Mouse (Mus musculus) CH12.LX (cell line): Measurements from ENCODE around the gene Trp73. TPM values are rescaled to one million over a fixed set of nuclear protein-coding genes. Genes with fewer than 3 reads are reported as not detected.

Source experiments
- DNase-seq: peaks from one replicate; pipeline ENCODE4 v3.0.0-alpha.2; 2013; ENCODE audit errors: extremely low read depth
- H3K27ac ChIP-seq: 2 replicates; pipeline ENCODE4 v1.5.1; 2012; ENCODE audit warnings: low read depth, mild to moderate bottlenecking, control low read depth, moderate library complexity; ENCODE audit not compliant: insufficient read depth
- H3K27me3 ChIP-seq: replicated peaks from 2 replicates; pipeline ENCODE3; 2012; ENCODE audit warnings: inconsistent platforms
- H3K36me3 ChIP-seq, 2 experiments: replicated peaks in 1 of 2; 2 replicates each; pipeline versions ENCODE3 to v1.6.1; 2012; ENCODE audit warnings: inconsistent platforms in 1 of 2, low read length in 1 of 2, mild to moderate bottlenecking in 1 of 2, mixed read lengths in 1 of 2, moderate library complexity in 1 of 2; ENCODE audit not compliant: control insufficient read depth in 1 of 2, insufficient read depth in 1 of 2
- H3K4me1 ChIP-seq, 2 experiments: 2 replicates each; pipeline ENCODE4 v1.6.1; 2012; ENCODE audit warnings: inconsistent platforms in 1 of 2, moderate library complexity in 1 of 2; ENCODE audit not compliant: insufficient read depth in 2 of 2, control insufficient read depth in 1 of 2
- H3K4me2 ChIP-seq: 2 replicates; pipeline ENCODE4 v1.6.1; 2012; ENCODE audit warnings: low read depth, mild to moderate bottlenecking, control low read depth; ENCODE audit not compliant: poor library complexity, insufficient read depth, severe bottlenecking
- H3K4me3 ChIP-seq, 3 experiments: fragments of 150-350 bp in 1 of 3; sonication (generic) in 1 of 3; replicated peaks in 1 of 3; 2 replicates each; pipeline versions ENCODE3 to v1.5.1; 2011 to 2012; ENCODE audit warnings: low read depth in 2 of 3, low read length in 2 of 3, mild to moderate bottlenecking in 2 of 3, moderate library complexity in 2 of 3, control low read depth in 1 of 3, improper control_type of control experiment in 1 of 3, inconsistent platforms in 1 of 3, mixed read lengths in 1 of 3; ENCODE audit not compliant: poor library complexity in 1 of 3
- H3K79me2 ChIP-seq: replicated peaks from 2 replicates; pipeline ENCODE4 v1.6.1; 2012; ENCODE audit warnings: mild to moderate bottlenecking, moderate library complexity; ENCODE audit not compliant: control insufficient read depth, poor library complexity, insufficient read depth, severe bottlenecking; ENCODE audit errors: extremely low read depth
- H3K9ac ChIP-seq: 2 replicates; pipeline ENCODE4 v1.6.1; 2012; ENCODE audit warnings: low read depth, mild to moderate bottlenecking, control low read depth, moderate library complexity; ENCODE audit not compliant: insufficient read depth
- H3K9me3 ChIP-seq: replicated peaks from 2 replicates; pipeline ENCODE3; 2012; ENCODE audit warnings: low read length, inconsistent platforms, mixed read lengths
- BHLHE40 ChIP-seq: IDR thresholded peaks from 2 replicates; pipeline ENCODE4 v1.6.1; 2011; ENCODE audit warnings: mild to moderate bottlenecking, low read depth, low read length, improper control_type of control experiment
- CHD2 ChIP-seq: IDR thresholded peaks from 2 replicates; pipeline ENCODE4 v1.6.1; 2011; ENCODE audit warnings: low read length, improper control_type of control experiment
- CTCF ChIP-seq, 2 experiments: IDR thresholded peaks in 1 of 2; conservative IDR thresholded peaks in 1 of 2; 2 replicates each; pipeline ENCODE4 v1.5.1; 2011 to 2012; ENCODE audit warnings: low read depth in 2 of 2, low read length in 2 of 2, improper control_type of control experiment in 1 of 2, inconsistent platforms in 1 of 2, mild to moderate bottlenecking in 1 of 2, moderate library complexity in 1 of 2
- E2F4 ChIP-seq: IDR thresholded peaks from 2 replicates; pipeline ENCODE4 v1.6.1; 2011; ENCODE audit warnings: low read depth, low read length, improper control_type of control experiment; ENCODE audit not compliant: insufficient replicate concordance
- EP300 ChIP-seq: IDR thresholded peaks from 2 replicates; pipeline ENCODE4 v1.6.1; 2011; ENCODE audit warnings: low read length, improper control_type of control experiment
- ETS1 ChIP-seq: conservative IDR thresholded peaks from 2 replicates; pipeline ENCODE4 v1.6.1; 2012; ENCODE audit warnings: low read depth, mild to moderate bottlenecking, inconsistent platforms, low read length, improper control_type of control experiment, moderate library complexity
- GABPA ChIP-seq: IDR thresholded peaks from 2 replicates; pipeline ENCODE4 v1.6.1; 2012; ENCODE audit warnings: low read depth, low read length, improper control_type of control experiment, inconsistent platforms; ENCODE audit not compliant: insufficient replicate concordance
- HCFC1 ChIP-seq: IDR thresholded peaks from 2 replicates; pipeline ENCODE4 v1.6.1; 2012; ENCODE audit warnings: low read depth, mild to moderate bottlenecking, inconsistent platforms, low read length, improper control_type of control experiment
- IRF4 ChIP-seq: IDR thresholded peaks from 2 replicates; pipeline ENCODE4 v1.6.1; 2014; ENCODE audit warnings: low read depth, mild to moderate bottlenecking, inconsistent platforms, low read length, improper control_type of control experiment
- KAT2A ChIP-seq: IDR thresholded peaks from 2 replicates; pipeline ENCODE4 v1.6.1; 2012; ENCODE audit warnings: low read length, improper control_type of control experiment, inconsistent platforms; ENCODE audit not compliant: insufficient replicate concordance
- MAFK ChIP-seq: IDR thresholded peaks from 2 replicates; pipeline ENCODE4 v1.6.1; 2011; ENCODE audit warnings: low read length, improper control_type of control experiment; ENCODE audit not compliant: insufficient replicate concordance
- NELFE ChIP-seq: IDR thresholded peaks from 2 replicates; pipeline ENCODE4 v1.6.1; 2011; ENCODE audit warnings: low read depth, low read length, improper control_type of control experiment
- PAX5 ChIP-seq: IDR thresholded peaks from 2 replicates; pipeline ENCODE4 v1.6.1; 2012; ENCODE audit warnings: low read length, inconsistent platforms, mixed read lengths
- POLR2AphosphoS2 ChIP-seq: IDR thresholded peaks from 2 replicates; pipeline ENCODE4 v1.6.1; 2011; ENCODE audit warnings: low read depth, low read length, improper control_type of control experiment
- SMC3 ChIP-seq: IDR thresholded peaks from 2 replicates; pipeline ENCODE4 v1.6.1; 2011; ENCODE audit warnings: low read depth, low read length, improper control_type of control experiment
- TBP ChIP-seq: conservative IDR thresholded peaks from 2 replicates; pipeline ENCODE4 v1.6.1; 2011; ENCODE audit warnings: low read depth, low read length, improper control_type of control experiment
- TCF12 ChIP-seq: IDR thresholded peaks from 2 replicates; pipeline ENCODE4 v1.6.1; 2014; ENCODE audit warnings: low read depth, mild to moderate bottlenecking, inconsistent platforms, low read length, improper control_type of control experiment
- UBTF ChIP-seq: IDR thresholded peaks from 2 replicates; pipeline ENCODE4 v1.6.1; 2012; ENCODE audit warnings: low read depth, mild to moderate bottlenecking, inconsistent platforms, low read length, improper control_type of control experiment, moderate library complexity
- USF2 ChIP-seq: conservative IDR thresholded peaks from 2 replicates; pipeline ENCODE4 v1.6.1; 2011; ENCODE audit warnings: low read depth, low read length, improper control_type of control experiment
- ZKSCAN1 ChIP-seq: IDR thresholded peaks from 2 replicates; pipeline ENCODE4 v1.6.1; 2012; ENCODE audit warnings: low read depth, inconsistent platforms, low read length, improper control_type of control experiment, borderline replicate concordance
- ZMIZ1 ChIP-seq: IDR thresholded peaks from 2 replicates; pipeline ENCODE4 v1.6.1; 2012; ENCODE audit warnings: low read depth, mild to moderate bottlenecking, inconsistent platforms, low read length, improper control_type of control experiment
- ZNF384 ChIP-seq: IDR thresholded peaks from 2 replicates; pipeline ENCODE4 v1.6.1; 2012; ENCODE audit warnings: low read depth, low read length, improper control_type of control experiment, inconsistent platforms
- dilution Hi-C: fragments of 300-500 bp; cut with MboI; formaldehyde crosslinking; loops from 2 replicates; pipeline ENCODE4 v1.14.3; 2020; ENCODE audit warnings: low sequenced_read_pairs; ENCODE audit not compliant: extremely low pct_unique_long_range_greater_than_20kb, extremely low pct_ligation_motif_present
- in situ Hi-C: fragments of 300-500 bp; cut with MboI; formaldehyde crosslinking; loops from 3 replicates; pipeline ENCODE4 v1.14.3; 2019; ENCODE audit warnings: low sequenced_read_pairs, low pct_ligation_motif_present, low pct_unique_long_range_greater_than_20kb, mixed read lengths
- polyA plus RNA-seq: library from polyadenylated mRNA; unstranded; fragments of >175 nt; gene quantifications from 2 replicates; pipeline ENCODE4 v1.2.1, GENCODE M21; 2012; ENCODE audit warnings: low read depth; ENCODE audit not compliant: insufficient read length
- total RNA-seq, 2 experiments: library from RNA; depleted of rRNA; stranded (reverse); fragments of 300-350 nt in 1 of 2; fragments of >200 nt in 1 of 2; gene quantifications; 2 replicates each; pipeline ENCODE4 v1.2.3; 2012 to 2014

The Trp73 gene
- total and polyA plus RNA-seq, 3 experiments, result 14.0 to 34.3 (median 30.0) TPM

DNA sequence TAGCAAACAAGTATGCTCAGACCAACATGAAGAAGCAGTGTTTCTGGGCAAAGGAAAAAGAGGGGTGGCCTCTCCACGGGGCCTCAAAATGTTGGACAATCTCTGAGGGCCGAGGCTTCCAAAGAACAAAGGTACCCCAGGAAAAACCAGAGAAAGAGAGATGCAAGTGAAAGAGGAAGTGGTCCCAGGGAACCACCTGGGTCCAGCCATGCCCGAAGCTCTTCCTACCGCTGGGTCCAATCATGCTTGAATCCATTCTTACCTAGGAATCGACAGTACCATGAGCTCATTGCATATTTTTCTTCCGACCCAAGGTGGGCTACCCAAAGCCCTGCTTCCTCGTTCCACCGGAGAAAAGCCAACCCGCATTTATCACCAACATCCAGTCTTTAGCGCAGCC is 36.1 kb downstream of the Trp73 start (continued):
- TF ChIP-seq CHD2 (no peak), SMC3 (no peak; the same call in 1 of the 2 replicates), E2F4 (no peak), MAFK (no peak), UBTF (no peak), USF2 (no peak), ZKSCAN1 (no peak), TBP (no peak), ZMIZ1 (no peak), NELFE (no peak), ZNF384 (no peak), POLR2AphosphoS2 (no peak), PAX5 (no peak), IRF4 (peak; percentile 73), BHLHE40 (0 out of 2 replicates have a peak, but pooled peaks have one; percentile 20), TCF12 (0 out of 2 replicates have a peak, but pooled peaks have one; percentile 30)

DNA sequence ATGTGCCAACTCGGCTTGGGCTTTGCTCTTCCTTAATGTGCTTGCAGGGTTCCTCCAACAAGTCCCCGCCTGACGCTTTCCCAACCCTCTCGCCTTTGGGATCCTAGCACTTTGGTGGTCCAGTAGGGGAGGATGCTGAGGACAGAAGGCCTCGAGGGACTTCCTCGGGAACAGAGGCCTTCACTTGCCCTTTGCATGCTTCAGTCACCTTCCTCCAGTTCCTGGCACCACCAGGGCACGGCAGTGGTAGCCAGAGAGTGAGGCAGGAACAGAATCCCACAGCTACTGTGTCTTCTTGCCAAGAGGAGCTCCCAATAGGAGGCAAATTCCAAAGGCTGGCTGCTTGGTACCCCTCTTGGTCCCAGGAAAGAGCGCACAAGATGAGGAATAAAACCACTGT is 36.6 kb downstream of the Trp73 start:
- no peak for DNase-seq
- Histone ChIP-seq H3K4me1 (peaks cover 38 to 79% of the 10 kb centered on the region in 2 experiments), H3K9me3 (no peaks in the 10 kb centered on the region), H3K79me2 (peaks cover 21% of the 10 kb centered on the region), H3K4me2 (no peak overlapping the region), H3K4me3 (no peak overlapping the region), H3K9ac (no peak overlapping the region), H3K36me3 (peaks cover 55 to 80% of the 10 kb centered on the region in 2 experiments), H3K27ac (no peak overlapping the region; the same call in 1 of the 2 replicates), H3K27me3 (no peaks in the 10 kb centered on the region)
- TF ChIP-seq KAT2A (no peak), ETS1 (no peak), CHD2 (no peak), CTCF (conservative IDR thresholded peaks at IDR 0.05 in 1 of 2, IDR thresholded peaks at IDR 0.05 in 1 of 2; ENCODE audit: low read depth in 2 of 2, low read length in 2 of 2) (no peak), HCFC1 (no peak), EP300 (no peak), MAFK (no peak), UBTF (no peak), E2F4 (no peak), POLR2AphosphoS2 (no peak), TCF12 (no peak), GABPA (no peak), SMC3 (no peak)
- dilution Hi-C loops (no loop called here), in situ Hi-C loops (loop anchor here (25.0 kb wide), 1 partner anchor 1816 kb away; the partner anchor contains the start of genes Hes3 and Icmt)
